Mouse (Mus musculus): ENCODE data around the gene Gm43302.

DNA sequence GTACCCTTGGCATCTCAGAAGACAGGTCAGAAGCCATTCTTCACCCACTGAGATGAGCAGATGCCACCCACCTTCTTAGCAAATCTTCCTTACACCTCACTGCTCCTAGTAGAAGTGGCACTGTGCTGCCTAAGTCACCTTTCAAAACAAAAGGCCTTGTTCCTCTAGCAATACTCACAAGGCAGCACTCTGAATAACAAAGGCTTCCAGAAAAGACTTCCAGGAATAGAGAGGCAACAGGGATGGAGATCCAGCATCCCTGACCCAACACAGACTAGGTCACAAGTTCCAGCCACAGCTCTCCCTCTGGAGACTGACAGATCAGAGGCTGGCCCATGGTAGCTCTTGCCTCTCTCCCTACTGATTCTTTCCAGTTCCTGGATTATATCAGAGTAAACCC, 112.0 kb downstream of the Gm43302 start:
- TF ChIP-seq TCF12 (IDR thresholded peaks at IDR 0.05; ENCODE audit: low read depth, low read length) (no peak), CTCF (IDR thresholded peaks at IDR 0.05 in 2 of 3, conservative IDR thresholded peaks at IDR 0.05 in 1 of 3; ENCODE audit: control insufficient read depth in 1 of 3, insufficient read depth in 1 of 3, low read depth in 2 of 3, low read length in 3 of 3, poor library complexity in 1 of 3, severe bottlenecking in 1 of 3) (no peak), HCFC1 (IDR thresholded peaks at IDR 0.05; ENCODE audit: low read depth, low read length) (no peak), MAFK (IDR thresholded peaks at IDR 0.05; ENCODE audit: borderline replicate concordance, low read depth, low read length) (no peak), ZNF384 (IDR thresholded peaks at IDR 0.05; ENCODE audit: low read depth, low read length) (no peak), USF1 (IDR thresholded peaks at IDR 0.05; ENCODE audit: low read depth, low read length) (no peak), MAX (IDR thresholded peaks at IDR 0.05; ENCODE audit: low read length) (no peak), MAZ (IDR thresholded peaks at IDR 0.05; ENCODE audit: low read depth, low read length) (no peak), POLR2A (IDR thresholded peaks at IDR 0.05; ENCODE audit: control insufficient read depth in 1 of 2, insufficient read depth in 1 of 2, low read depth in 1 of 2, low read length in 2 of 2, poor library complexity in 1 of 2) (no peak), MEF2A (IDR thresholded peaks at IDR 0.05; ENCODE audit: extremely low read depth, insufficient replicate concordance, low read depth, low read length, poor library complexity, severe bottlenecking) (no peak), EP300 (IDR thresholded peaks at IDR 0.05; ENCODE audit: low read depth in 1 of 2, low read length in 2 of 2) (no peak), ZKSCAN1 (IDR thresholded peaks at IDR 0.05; ENCODE audit: low read depth, low read length) (no peak)
